Mouse (Mus musculus): ENCODE measurements around the gene Ulk1. TPM values are rescaled to one million over a fixed set of nuclear protein-coding genes. Genes with fewer than 3 reads are reported as not detected.
"Not testable (repeated sequence)": the region's sequence is repeated elsewhere in the genome, so short reads cannot be mapped to it uniquely, and the experiment has no call there.

Ulk1 gene
- total RNA-seq, 1 experiment from 2014 or later, result 11.7 TPM

DNA sequence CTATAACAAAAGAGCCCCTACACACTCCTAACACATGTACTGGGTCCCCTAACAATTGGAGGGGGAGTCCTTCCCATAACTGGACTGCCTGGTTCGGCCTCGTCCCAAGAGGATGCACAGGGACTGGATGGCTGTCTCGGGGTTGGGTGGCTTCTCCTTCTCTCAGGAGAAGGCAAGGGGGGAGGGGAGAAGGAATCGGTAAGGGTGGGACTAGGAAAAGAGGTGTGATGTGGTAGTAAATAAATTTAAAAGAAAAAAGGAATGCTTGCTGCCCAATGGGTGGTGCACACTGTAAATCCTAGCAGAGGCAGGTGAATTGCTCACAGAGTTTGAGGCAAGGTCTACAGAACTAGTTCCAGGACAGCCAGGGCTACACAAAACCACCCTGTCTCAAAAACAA is 3.7 kb downstream of the Ulk1 start:
- ATAC-seq (replicated peaks; ENCODE audit: low read depth, poor library complexity, severe bottlenecking), result no peak

DNA sequence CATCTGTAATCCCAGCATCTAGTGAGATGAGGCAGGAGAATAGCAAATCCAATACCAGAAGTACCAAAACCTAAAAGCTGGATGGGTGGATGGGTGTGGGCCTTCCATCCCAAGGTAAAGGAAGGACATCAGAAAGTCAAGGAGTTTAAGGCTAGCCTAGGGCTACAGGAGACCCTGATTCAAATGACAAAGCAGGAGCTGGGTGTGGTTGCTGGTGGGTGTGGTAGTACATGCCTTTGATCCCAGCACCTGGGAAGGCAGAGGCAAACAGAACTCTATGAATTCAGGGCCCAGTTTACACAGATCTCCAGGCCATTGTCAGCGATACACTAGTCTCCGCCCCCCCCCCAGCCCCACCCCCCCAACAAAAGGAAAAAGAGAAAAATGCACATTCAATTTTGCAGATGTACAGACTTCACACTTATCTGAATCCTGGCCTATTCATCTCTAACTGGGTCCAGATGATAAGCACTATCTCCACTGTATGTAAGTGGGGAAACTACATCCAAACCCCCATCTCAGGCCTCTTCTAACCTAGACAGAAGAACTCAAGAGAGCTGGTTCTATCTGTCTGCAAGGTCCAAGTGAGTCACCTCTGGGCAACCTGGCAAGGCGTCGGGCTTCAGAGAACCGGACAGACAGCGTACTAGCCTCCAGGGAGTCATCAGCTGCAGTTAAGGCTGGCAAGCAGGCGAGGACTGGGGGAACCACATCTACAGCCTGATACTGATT is 5.7 kb downstream of the Ulk1 start:
- no peak for ATAC-seq (replicated peaks; ENCODE audit: low read depth, poor library complexity, severe bottlenecking)

DNA sequence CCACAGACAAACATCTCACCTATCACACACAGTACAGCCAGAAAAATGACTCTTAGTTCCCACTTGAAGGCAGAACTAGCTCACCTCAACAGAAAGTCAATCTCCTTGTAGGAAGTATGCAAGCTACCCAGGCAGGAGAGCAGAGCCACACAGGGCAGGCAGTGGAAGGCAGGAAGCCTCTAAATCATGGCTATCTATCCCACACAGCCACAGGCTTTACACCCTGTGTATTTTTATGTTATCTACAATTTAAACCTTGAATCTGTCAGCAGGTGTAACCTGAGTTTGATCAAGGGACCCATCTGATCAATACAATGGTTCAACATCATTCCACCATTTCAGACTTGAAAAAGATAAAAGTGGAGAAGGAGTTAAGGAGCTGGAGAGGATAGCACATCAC is 7.1 kb downstream of the Ulk1 start:
- ATAC-seq (replicated peaks; ENCODE audit: low read depth, poor library complexity, severe bottlenecking), result no peak

DNA sequence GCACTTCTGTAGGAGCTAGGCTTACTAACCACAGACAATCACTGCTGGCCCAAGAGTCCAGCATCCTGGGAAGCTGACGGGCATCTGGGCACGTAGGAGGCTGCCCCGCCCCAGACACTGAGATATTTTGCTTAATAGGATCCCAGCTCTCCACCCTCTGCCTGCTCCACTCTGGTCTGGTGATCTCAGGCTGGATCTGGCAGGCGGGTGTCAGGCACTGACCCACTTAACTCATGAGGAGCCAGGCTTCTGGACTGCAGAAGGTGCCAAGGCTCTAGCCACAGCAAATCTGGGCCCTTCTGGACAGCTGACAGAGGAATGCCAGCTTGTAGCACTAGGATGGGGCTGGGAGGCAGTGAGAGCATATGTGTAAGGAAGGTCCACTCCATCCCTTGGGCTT is 7.7 kb downstream of the Ulk1 start:
- no peak for ATAC-seq (replicated peaks; ENCODE audit: low read depth, poor library complexity, severe bottlenecking)

DNA sequence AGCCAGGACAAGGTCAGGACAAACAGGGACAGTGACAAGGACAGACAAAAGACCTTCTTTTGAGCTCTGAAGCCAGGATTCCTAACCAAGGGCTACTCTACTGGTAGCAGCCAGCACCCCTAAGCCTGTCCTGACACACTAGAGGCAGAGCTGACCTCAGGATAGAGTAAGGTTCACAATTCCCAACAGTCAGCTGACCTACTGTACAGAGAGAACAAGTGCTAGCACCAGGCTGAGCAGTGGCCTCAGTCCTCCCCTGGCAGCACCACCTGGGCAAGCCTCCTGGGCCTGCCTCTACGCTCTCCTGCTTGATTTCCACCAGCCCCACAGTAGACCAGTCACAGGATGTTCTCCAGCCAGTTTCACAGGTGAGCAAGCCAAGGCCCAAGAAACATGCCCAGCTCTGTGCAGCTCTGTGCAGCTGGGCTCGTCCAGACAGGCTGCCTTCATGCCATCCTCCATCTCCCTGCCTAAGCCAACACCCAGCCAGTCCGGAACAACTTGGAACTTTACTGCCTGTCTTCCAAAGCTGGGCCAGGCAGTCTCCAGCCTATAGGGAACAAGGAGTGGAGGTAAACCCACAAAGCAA is 8.8 kb downstream of the Ulk1 start:
- no peak for ATAC-seq (replicated peaks; ENCODE audit: low read depth, poor library complexity, severe bottlenecking)

DNA sequence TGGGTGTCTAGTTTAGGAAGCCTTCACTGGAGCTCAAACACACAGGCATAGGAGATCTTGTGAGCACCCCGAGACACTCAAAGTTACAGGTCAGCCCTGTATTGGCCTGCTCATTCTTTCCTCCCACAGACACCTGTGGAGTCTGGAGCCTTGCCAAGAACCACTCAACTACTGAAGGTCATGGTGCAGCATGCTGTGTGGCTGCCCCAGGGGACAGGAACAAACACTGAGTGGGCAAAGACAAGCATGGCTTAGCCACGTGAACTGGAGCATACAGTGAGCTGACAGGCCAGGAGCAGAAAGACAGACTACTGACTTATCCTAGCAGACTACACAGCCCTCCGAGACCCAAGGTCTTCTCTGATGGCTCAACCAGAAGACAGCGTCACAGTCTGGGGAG is 12.2 kb downstream of the Ulk1 start:
- no peak for ATAC-seq (replicated peaks; ENCODE audit: low read depth, poor library complexity, severe bottlenecking)

DNA sequence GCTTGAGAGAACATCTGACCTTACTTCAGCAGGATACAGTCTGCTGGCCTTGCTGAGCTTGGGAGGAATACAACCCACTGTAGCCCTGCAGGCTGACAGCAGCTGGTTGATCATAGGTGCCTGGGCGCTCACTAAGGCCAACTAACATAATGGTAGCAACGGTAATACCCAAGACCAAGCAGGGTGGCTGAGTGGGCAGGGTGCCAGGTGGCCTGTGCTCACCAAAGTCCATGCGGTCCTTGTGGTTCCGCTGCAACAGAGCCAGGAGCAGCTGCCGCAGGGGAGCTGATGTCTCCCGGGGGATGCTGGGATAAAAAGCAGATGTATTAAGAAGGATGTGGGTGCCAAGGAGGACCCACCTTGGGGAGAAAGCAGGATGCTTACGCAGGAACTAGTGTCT is 15.5 kb downstream of the Ulk1 start:
- ATAC-seq (replicated peaks; ENCODE audit: low read depth, poor library complexity, severe bottlenecking), result no peak

DNA sequence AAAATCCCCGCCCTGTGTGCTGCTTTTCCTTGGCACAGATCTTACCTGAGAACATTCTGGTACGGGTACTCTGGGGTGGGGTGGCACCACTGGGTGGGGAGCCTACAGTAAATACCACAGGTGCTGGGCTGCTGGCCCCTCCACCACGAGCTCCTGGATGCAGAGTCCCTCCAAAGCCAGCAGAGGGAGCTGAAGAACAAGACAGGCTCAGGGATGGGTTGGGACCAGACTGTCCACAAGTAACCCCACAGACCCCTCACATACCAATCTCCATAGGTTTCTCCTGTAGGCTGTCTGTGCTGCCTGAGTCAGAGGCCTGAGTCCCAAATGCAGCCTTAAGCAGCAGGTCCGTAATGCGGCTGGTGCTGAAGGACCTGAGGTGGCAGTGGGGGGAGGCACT is 21.2 kb downstream of the Ulk1 start:
- ATAC-seq (replicated peaks; ENCODE audit: low read depth, poor library complexity, severe bottlenecking), result peak; percentile 78

DNA sequence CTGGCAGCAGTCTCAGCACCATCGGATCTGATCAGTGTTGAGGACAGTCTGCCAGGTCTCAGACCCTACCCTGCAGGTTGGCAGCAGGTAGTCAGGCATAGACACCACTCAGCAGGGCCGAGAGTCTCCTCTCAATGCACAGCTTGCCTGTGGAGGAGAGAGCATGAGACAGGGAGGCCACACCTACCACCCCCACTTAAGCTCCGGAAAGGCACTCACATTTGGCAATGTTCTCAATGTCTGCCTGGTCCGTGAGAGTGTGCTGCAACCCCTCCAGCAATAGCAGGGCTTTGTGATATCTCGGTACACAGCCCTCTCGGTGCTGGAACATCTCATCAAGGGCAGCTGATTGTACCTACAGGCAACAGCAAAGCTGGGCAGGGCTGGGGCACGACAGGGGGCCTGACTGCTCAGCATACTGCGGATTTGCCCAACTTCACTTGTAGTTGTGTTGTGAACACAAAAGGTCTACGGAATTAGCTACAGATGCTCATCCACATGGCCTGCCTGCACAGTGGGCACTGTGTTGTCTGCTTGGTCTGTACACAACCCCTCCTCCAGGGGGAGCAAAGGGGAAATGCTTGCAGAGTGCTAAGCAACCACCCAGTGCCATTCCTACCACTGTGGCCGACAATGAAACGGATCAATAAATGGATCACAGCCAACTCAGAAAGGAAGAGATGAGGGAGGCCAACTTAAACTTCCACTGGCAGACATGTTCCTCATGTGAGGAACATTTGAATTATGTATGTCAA is 23.6 kb downstream of the Ulk1 start:
- peak; percentile 34; the same call in 1 of the 2 replicates for ATAC-seq (replicated peaks; ENCODE audit: low read depth, poor library complexity, severe bottlenecking)

DNA sequence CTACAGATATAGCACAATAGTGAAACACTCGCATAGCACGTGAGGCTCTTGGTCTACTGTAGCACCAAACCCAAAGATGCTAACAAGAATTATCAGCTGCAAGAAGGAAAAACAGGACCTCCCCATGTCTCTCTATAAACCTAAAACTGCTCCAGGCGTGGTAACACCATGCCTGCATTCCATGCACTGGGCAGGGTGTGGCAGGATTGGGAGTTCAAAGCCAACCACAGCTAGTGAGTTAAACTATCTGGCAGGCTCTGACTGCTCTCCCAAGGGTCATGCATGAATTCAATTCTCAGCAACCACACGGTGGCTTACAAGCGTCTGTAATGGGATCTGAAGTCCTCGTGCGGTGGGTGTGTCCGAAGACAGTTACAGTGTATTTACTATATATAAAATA is 26.7 kb downstream of the Ulk1 start:
- ATAC-seq (replicated peaks; ENCODE audit: low read depth, poor library complexity, severe bottlenecking), result no peak

DNA sequence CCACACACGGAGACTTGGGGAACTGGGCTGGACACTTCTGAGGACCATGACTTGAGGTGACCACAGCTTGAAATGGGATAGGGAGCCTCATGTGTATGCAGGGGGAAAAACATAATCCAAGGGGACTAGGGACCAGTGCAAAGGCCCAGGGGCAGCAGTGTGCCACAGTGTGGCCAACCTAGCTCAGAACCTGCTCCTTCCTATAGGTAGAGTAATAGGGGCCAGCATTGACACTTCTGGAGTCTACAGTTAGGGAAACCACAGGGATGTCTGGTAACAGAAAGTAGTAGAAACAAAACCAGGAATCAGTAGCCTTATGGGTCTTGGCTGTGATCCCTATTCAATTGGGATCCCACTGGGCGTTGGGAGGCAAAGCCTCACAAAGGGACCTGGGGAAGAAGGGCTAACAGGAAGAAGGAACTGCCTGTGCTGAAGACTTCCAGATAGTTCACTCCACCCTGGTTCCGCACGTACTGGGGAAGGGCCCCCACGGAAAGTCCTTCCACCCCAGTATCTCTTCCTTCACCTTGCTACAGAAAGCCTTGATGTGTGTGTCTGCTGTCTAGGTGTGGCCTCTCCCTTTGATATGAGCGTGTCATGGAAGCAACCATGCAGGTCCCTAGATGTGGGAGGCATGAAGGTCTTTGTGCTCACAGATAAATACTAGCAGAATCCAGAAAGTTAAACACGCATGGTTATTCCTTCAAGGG is 28.2 kb downstream of the Ulk1 start:
- ATAC-seq (replicated peaks; ENCODE audit: low read depth, poor library complexity, severe bottlenecking), result no peak

DNA sequence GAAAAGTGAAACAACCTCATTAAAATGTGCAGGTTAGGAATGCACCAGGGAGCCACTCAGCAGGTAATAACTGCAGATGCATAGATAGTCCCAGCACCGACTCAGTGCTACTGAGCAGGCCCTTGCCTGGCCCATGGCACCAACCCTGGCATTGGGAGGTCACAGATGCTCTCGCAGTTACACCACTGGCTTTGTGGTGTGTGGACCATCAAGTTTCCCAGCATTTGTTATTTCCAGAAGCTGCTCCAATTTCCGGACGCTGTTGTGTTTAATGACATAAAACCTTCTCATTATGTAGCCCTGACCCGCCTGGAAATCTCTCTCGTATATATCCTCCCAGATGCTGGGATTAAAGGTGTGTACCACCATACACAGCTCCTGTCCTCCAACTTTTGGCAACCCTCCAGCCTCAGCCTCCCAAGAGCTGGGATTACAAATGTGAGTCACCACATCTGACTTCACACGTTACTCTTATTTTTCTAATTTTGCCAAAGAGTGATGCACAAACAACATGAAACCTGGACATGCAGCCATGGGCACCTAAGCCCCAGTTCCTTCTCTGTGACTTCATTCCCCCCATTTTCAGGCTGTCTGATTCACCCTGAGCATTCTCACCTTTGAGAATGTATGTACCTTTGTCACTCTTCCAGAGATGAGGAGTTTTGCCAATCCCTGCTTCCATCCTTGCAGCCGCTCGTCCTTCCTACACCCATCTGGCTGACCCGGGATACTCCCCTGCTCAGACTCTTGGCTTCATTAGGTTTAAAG is 29.0 kb downstream of the Ulk1 start:
- ATAC-seq (replicated peaks; ENCODE audit: low read depth, poor library complexity, severe bottlenecking), result no peak

DNA sequence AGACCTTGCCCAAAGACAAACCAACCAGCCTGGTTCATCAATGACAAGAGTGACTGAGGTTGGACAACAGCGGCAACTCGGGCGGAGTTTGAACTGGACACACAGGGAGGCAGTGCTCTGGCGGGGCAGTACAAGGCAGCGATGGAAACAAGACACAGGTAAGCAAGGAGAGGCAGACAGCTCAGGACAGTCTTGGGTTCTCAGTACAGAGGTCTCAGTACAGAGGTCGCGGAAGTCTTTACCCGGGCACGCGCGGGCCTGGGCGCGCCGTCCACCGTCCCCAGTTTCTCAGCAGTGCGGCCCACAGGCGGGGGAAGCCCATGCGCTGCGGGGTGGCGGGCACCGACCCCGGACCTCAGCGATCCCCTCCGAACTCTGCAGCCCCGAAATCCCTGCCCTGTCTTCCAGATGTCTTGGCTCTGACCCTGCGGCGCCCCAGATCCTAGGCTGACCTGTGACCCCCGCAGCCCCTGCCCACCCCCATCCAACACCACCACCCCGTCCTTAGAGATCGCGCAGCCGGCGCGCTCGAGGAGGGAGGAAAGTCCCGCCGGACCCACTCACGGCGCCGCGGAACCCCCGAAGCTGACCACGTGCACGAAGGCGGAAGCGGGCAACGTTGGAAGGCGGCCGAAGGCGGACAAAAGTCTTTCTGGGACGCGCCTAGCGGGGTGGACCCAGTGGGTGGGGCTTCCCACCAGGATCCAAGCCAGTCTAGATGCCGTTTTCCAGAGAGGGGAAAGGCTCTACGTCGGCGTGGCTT is 29.7 kb downstream of the Ulk1 start, which contains the start of gene Pus1:
TSS of gene Pus1 (minus strand) at position 662 of the 763 bp plus-strand sequence.
- peak; percentile 95 for ATAC-seq (replicated peaks; ENCODE audit: low read depth, poor library complexity, severe bottlenecking)

DNA sequence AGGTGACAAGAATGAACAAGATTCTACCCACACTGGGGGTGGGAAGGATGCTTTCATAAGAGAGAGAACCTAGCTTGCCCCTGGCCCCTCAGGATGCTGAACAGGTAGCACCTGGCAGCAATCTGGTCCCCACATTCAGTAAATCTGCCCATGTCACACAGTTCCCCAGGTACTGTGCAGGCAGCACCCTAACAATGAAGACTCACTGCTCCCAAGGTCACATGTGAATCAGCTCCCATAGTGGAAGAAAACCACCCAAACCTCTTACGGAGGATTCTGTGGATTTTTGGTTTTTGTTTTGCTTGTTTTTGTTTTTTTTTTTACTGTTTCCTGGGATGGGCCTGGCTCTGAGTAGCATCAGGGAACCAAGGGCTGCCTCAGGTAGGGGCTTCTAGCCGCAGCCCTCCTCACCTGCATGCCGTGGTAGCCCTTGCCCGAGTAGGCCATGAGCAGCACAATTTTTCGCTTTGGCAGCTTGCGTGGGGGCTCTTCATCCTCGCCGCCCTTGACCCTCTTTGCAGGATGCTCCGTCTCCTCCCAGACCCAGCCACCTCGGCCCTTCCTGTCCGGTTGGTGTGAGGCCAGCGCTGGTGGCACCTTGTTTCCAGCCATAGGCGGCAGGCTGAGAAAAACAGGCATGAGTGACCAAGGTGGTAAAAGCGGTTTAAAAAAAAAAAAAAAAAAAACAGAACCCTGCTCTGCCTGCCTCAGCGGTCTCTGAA is 30.5 kb downstream of the Ulk1 start:
- ATAC-seq (replicated peaks; ENCODE audit: low read depth, poor library complexity, severe bottlenecking), result no peak

DNA sequence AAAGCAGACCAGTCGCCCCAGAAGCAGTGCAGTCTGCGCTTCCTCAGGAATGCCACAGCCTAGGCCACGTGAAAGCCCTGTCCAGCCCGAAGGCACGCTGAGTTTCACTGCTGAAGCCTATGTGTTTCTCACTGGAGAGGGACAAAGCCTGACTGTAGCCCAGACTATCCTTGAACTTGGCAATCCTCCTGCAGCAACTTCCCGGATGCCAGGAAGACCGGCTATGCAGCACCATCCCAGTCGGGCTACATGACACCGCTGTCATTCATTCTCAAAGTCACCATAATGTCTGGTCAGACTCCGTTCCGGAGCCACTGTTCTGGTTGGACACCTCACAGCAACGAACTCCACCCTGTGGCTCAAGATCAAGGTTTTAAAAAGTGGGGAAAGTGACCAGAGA is 31.6 kb downstream of the Ulk1 start:
- ATAC-seq (replicated peaks; ENCODE audit: low read depth, poor library complexity, severe bottlenecking), result no peak

DNA sequence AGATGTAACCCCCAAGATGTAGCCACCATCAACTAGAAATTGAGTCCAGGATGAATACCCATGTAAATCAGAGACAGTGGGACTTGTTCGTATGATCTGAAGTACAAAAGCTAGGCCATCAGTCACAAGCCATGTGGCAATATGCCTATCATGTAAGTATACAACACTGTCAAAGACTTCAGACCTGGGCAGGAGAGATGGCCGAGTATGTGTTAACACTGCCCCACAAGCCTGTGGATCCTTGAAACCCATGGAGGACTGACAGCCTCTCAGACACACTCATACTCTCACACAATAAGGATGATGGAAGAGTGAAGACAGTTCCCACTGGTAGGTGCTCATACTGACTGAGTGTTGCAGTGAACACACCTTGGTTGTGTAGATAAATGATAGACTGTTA is 33.8 kb downstream of the Ulk1 start:
- no peak for ATAC-seq (replicated peaks; ENCODE audit: low read depth, poor library complexity, severe bottlenecking)

- ATAC-seq (replicated peaks; ENCODE audit: low read depth, poor library complexity, severe bottlenecking), result no peak
Measured at GRCm38 (mm10) chr5:110774511-110774910, 35.4 kb downstream of the Ulk1 start.

- not testable (repeated sequence) for ATAC-seq (replicated peaks; ENCODE audit: low read depth, poor library complexity, severe bottlenecking)
Measured at GRCm38 (mm10) chr5:110772945-110773344, 37.0 kb downstream of the Ulk1 start.

All from common myeloid progenitor, adult 5-6 weeks (primary cell).